Comparison of ENCODE assay signal across 9 mouse cellular contexts in the genomic region with DNA sequence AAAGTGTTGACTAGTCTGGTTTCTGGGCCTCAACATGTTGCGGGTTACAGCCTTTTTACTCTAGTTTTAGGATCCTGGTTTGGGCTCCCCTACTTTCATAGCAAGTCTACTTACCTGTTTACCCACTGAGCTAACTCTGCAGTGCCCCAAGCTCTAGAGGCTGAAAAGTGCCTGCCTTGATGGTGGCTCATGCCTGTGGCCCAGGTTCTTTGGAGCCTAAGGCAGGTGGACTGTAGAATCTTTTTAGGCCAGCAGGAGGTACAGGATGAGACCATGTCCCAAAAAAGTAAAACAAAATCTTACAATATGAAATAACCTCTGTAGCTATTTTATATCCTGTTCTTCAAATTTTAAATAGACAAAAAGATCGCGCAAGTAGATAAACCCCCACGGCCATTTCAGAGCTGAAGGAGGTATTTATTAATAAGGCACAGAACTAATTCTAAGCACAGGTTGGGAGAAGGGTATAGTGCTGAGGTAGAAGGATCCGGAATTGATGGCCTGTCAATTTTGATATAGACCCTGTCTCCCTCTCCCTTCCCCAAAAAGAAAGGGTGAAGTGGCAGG. TPM values are rescaled to one million over a fixed set of nuclear protein-coding genes. Genes with fewer than 3 reads are reported as not detected.
DNase-seq lines count a peak whose midpoint lies in the region; ATAC-seq and TF ChIP-seq lines count a peak whose summit lies in the region.
"Had no signal": no experiment of that assay in that cellular context is flagged by ENCODE, and none has a peak within 500 bp of the region (broad histone marks: within the 10 kb centered on the region; RNA-seq: fewer than 3 reads in every experiment).

No protein-coding gene starts in this region.

- TF ChIP-seq POLR2A in bone marrow macrophage, adult 2 months (IDR thresholded peaks at IDR 0.05; ENCODE audit: borderline replicate concordance, low read depth, low read length) = no peak

- DNase-seq in heart, adult 9 months (ENCODE audit: low spot score in 2 of 2) = no peak
- no peak for DNase-seq in cerebellum, adult 9-11 months
- DNase-seq in spleen, adult 18-20 months = no peak
- DNase-seq: right cerebral cortex, postnatal 25 days had no signal

- H3K9me3 ChIP-seq in heart, embryonic 14.5 days (ENCODE audit: control insufficient read depth, low read length) = no peaks in the 10 kb centered on the region
- no peaks in the 10 kb centered on the region for H3K9me3 ChIP-seq in hindbrain, embryonic 16.5 days (ENCODE audit: control insufficient read depth, low read length)
- H3K9me3 ChIP-seq in midbrain, embryonic 15.5 days = no peaks in the 10 kb centered on the region

- H3K4me1 ChIP-seq in heart, embryonic 14.5 days (ENCODE audit: control insufficient read depth in 2 of 2, insufficient read depth in 2 of 2, low read length in 2 of 2) = peaks cover 4 to 30% of the 10 kb centered on the region in 2 experiments
- peaks cover 15% of the 10 kb centered on the region for H3K4me1 ChIP-seq in bone marrow macrophage, adult 2 months (ENCODE audit: control insufficient read depth, insufficient read depth, low read length)
- H3K4me1 ChIP-seq in hindbrain, embryonic 16.5 days (ENCODE audit: control insufficient read depth, insufficient read depth, low read depth, low read length) = peaks cover 27% of the 10 kb centered on the region
- H3K4me1 ChIP-seq in midbrain, embryonic 15.5 days = peaks cover 40% of the 10 kb centered on the region

- H3K4me2 ChIP-seq in heart, embryonic 14.5 days (ENCODE audit: low read length) = peak overlapping the region; percentile 86
- H3K4me2 ChIP-seq in hindbrain, embryonic 16.5 days (ENCODE audit: low read length) = peak overlapping the region; percentile 79
- H3K4me2 ChIP-seq in midbrain, embryonic 15.5 days = peak overlapping the region; percentile 76

- no peaks in the 10 kb centered on the region for H3K27me3 ChIP-seq in heart, embryonic 14.5 days (ENCODE audit: control insufficient read depth, insufficient read depth, low read length)
- H3K27me3 ChIP-seq in hindbrain, embryonic 16.5 days (replicated peaks; ENCODE audit: control insufficient read depth, insufficient read depth, low read length) = no peaks in the 10 kb centered on the region
- no peaks in the 10 kb centered on the region for H3K27me3 ChIP-seq in midbrain, embryonic 15.5 days (replicated peaks)

- 85% methylated on average over 5 of the region's 5 CpGs for WGBS in heart, embryonic 14.5 days
- WGBS in hindbrain, embryonic 16.5 days = 92% methylated on average over 5 of the region's 5 CpGs
- 93% methylated on average over 5 of the region's 5 CpGs for WGBS in midbrain, embryonic 15.5 days

- no peak for ATAC-seq in heart, embryonic 14.5 days (ENCODE audit: insufficient number of reproducible peaks, insufficient read depth, low FRiP score, low read depth)
- no peak for ATAC-seq in hindbrain, embryonic 16.5 days
- no peak for ATAC-seq in midbrain, embryonic 15.5 days (replicated peaks)
- ATAC-seq in inflammation-experienced regulatory T-cells, adult 6 months = no peak

- H3K9ac ChIP-seq in heart, embryonic 14.5 days (ENCODE audit: low read length) = peak overlapping the region; percentile 93
- H3K9ac ChIP-seq in hindbrain, embryonic 16.5 days (ENCODE audit: low read depth, low read length) = no peak overlapping the region
- peak overlapping the region; percentile 29; the same call in 1 of the 2 replicates for H3K9ac ChIP-seq in midbrain, embryonic 15.5 days

- peak overlapping the region; percentile 11 to 92; a peak in 2 of 4 replicates for H3K4me3 ChIP-seq in heart, embryonic 14.5 days (ENCODE audit: control insufficient read depth in 1 of 2, insufficient read depth in 1 of 2, low read depth in 1 of 2, low read length in 2 of 2)
- peak overlapping the region; percentile 99 for H3K4me3 ChIP-seq in bone marrow macrophage, adult 2 months (ENCODE audit: insufficient read depth, low read length)
- H3K4me3 ChIP-seq in hindbrain, embryonic 16.5 days (ENCODE audit: low read length) = no peak overlapping the region
- no peak overlapping the region for H3K4me3 ChIP-seq in midbrain, embryonic 15.5 days

- H3K27ac ChIP-seq in heart, embryonic 14.5 days (replicated peaks in 1 of 2; ENCODE audit: control insufficient read depth in 1 of 2, insufficient read depth in 1 of 2, low read depth in 2 of 2, low read length in 2 of 2) = no peak overlapping the region
- H3K27ac ChIP-seq in bone marrow macrophage, adult 2 months (ENCODE audit: insufficient read depth, low read depth, low read length) = no peak overlapping the region
- no peak overlapping the region for H3K27ac ChIP-seq in hindbrain, embryonic 16.5 days (ENCODE audit: low read depth, low read length)
- no peak overlapping the region for H3K27ac ChIP-seq in midbrain, embryonic 15.5 days

- peaks cover 55% of the 10 kb centered on the region for H3K36me3 ChIP-seq in heart, embryonic 14.5 days (ENCODE audit: control insufficient read depth, insufficient read depth, low read length)
- peaks cover 9% of the 10 kb centered on the region; the same call in 1 of the 2 replicates for H3K36me3 ChIP-seq in hindbrain, embryonic 16.5 days (ENCODE audit: control insufficient read depth, insufficient read depth, low read length)
- H3K36me3 ChIP-seq in midbrain, embryonic 15.5 days (replicated peaks) = peaks cover 17% of the 10 kb centered on the region; the same call in 1 of the 2 replicates

- TF ChIP-seq CTCF in bone marrow macrophage, adult 2 months (IDR thresholded peaks at IDR 0.05; ENCODE audit: low read depth, low read length) = no peak

RNA-seq across cellular contexts. Expression of gene Hspd1, which starts 1.5 kb away (rescaled TPM):
- 380 and 382 TPM in 2 replicates for polyA plus RNA-seq in heart, embryonic 14.5 days (2014; fragmentation: Nextera tagmentation; extraction: Ambion mirVana)
- polyA plus RNA-seq in bone marrow macrophage, adult 2 months (2012; ENCODE audit: insufficient read depth, insufficient read length, missing spikeins) = 54.7 and 59.8 TPM in 2 replicates
- polyA plus RNA-seq in hindbrain, embryonic 16.5 days (2015; fragmentation: Nextera tagmentation; extraction: Ambion mirVana) = 284 and 285 TPM in 2 replicates
- 254 and 262 TPM in 2 replicates for polyA plus RNA-seq in midbrain, embryonic 15.5 days (2015; fragmentation: Nextera tagmentation; extraction: Ambion mirVana)
- polyA plus RNA-seq in inflammation-experienced regulatory T-cells, adult 6 months (2017; shearing (Covaris generic)) = 100 to 1,000 TPM; 129 to 226 (median 154) TPM

RNA-seq across cellular contexts. Expression of gene Hspe1, which starts 1.6 kb away (rescaled TPM):
- 334 and 337 TPM in 2 replicates for polyA plus RNA-seq in heart, embryonic 14.5 days (2014; fragmentation: Nextera tagmentation; extraction: Ambion mirVana)
- polyA plus RNA-seq in bone marrow macrophage, adult 2 months (2012; ENCODE audit: insufficient read depth, insufficient read length, missing spikeins) = 126 and 129 TPM in 2 replicates
- polyA plus RNA-seq in hindbrain, embryonic 16.5 days (2015; fragmentation: Nextera tagmentation; extraction: Ambion mirVana) = 223 and 242 TPM in 2 replicates
- polyA plus RNA-seq in midbrain, embryonic 15.5 days (2015; fragmentation: Nextera tagmentation; extraction: Ambion mirVana) = 195 and 203 TPM in 2 replicates
- polyA plus RNA-seq in inflammation-experienced regulatory T-cells, adult 6 months (2017; shearing (Covaris generic)) = 100 to 1,000 TPM; 172 to 181 (median 174) TPM

RNA-seq across cellular contexts. Expression of gene Coq10b, which starts 37.0 kb away (rescaled TPM):
- 18.8 and 21.4 TPM in 2 replicates for polyA plus RNA-seq in heart, embryonic 14.5 days (2014; fragmentation: Nextera tagmentation; extraction: Ambion mirVana)
- 8.7 and 9.0 TPM in 2 replicates for polyA plus RNA-seq in bone marrow macrophage, adult 2 months (2012; ENCODE audit: insufficient read depth, insufficient read length, missing spikeins)
- 27.0 and 28.9 TPM in 2 replicates for polyA plus RNA-seq in hindbrain, embryonic 16.5 days (2015; fragmentation: Nextera tagmentation; extraction: Ambion mirVana)
- 29.2 and 33.3 TPM in 2 replicates for polyA plus RNA-seq in midbrain, embryonic 15.5 days (2015; fragmentation: Nextera tagmentation; extraction: Ambion mirVana)
- polyA plus RNA-seq in inflammation-experienced regulatory T-cells, adult 6 months (2017; shearing (Covaris generic)) = 10 to 100 TPM; 14.6 to 22.7 (median 17.0) TPM

RNA-seq across cellular contexts. Expression of gene Mob4, which starts 41.5 kb away (rescaled TPM):
- 121 and 122 TPM in 2 replicates for polyA plus RNA-seq in heart, embryonic 14.5 days (2014; fragmentation: Nextera tagmentation; extraction: Ambion mirVana)
- polyA plus RNA-seq in bone marrow macrophage, adult 2 months (2012; ENCODE audit: insufficient read depth, insufficient read length, missing spikeins) = 45.4 and 48.6 TPM in 2 replicates
- polyA plus RNA-seq in hindbrain, embryonic 16.5 days (2015; fragmentation: Nextera tagmentation; extraction: Ambion mirVana) = 158 and 160 TPM in 2 replicates
- 165 and 174 TPM in 2 replicates for polyA plus RNA-seq in midbrain, embryonic 15.5 days (2015; fragmentation: Nextera tagmentation; extraction: Ambion mirVana)
- polyA plus RNA-seq in inflammation-experienced regulatory T-cells, adult 6 months (2017; shearing (Covaris generic)) = 100 to 1,000 TPM; 121 to 136 (median 133) TPM

Comparison
In these comparisons a context has a peak if more than half of its experiments do, and no peak if none do; other contexts are left out.
1. H3K4me3 ChIP-seq: peak in heart, embryonic 14.5 days (2 of 2) and bone marrow macrophage, adult 2 months (single experiment); none in hindbrain, embryonic 16.5 days (single experiment) and midbrain, embryonic 15.5 days (single experiment).
2. Peak in every context shown above with its lines, with median percentiles within 50 percentile points of each other: H3K4me2 ChIP-seq.